Mouse (Mus musculus) forebrain, postnatal 0 days (tissue): ENCODE results near the gene Cd300ld3. TPM values are rescaled to one million over a fixed set of nuclear protein-coding genes. Genes with fewer than 3 reads are reported as not detected.
A peak's percentile ranks its signal among the peaks of the same experiment; 100 is the strongest.

Experiments used
- ATAC-seq: fragments of 200-750 bp; cut with Nextera tagmentation; 2 replicates; pipeline ENCODE4 v1.8.0; 2017; ENCODE audit warnings: mild to moderate bottlenecking, moderate library complexity
- DNase-seq: peaks from one replicate; pipeline ENCODE4 v3.0.0-alpha.2; 2015
- H3K27ac ChIP-seq: fragments of 300-500 bp; sonication (generic); 2 replicates; pipeline ENCODE4 v1.5.1; 2014; ENCODE audit warnings: low read depth, mild to moderate bottlenecking, antibody characterized with exemption, low read length, moderate library complexity, mixed read lengths
- H3K27me3 ChIP-seq: fragments of 300-500 bp; sonication (generic); 2 replicates; pipeline ENCODE4 v1.6.1; 2014; ENCODE audit warnings: mild to moderate bottlenecking, low read length, mixed read lengths; ENCODE audit not compliant: insufficient read depth
- H3K36me3 ChIP-seq: fragments of 300-500 bp; sonication (generic); 2 replicates; pipeline ENCODE4 v1.6.1; 2014; ENCODE audit warnings: mild to moderate bottlenecking, moderate library complexity; ENCODE audit not compliant: insufficient read depth
- H3K4me1 ChIP-seq: fragments of 300-500 bp; sonication (generic); 2 replicates; pipeline ENCODE4 v1.6.1; 2014; ENCODE audit warnings: antibody characterized with exemption; ENCODE audit not compliant: insufficient read depth
- H3K4me2 ChIP-seq: fragments of 300-500 bp; sonication (generic); 2 replicates; pipeline ENCODE4 v1.6.1; 2014; ENCODE audit warnings: low read depth, mild to moderate bottlenecking, moderate library complexity
- H3K4me3 ChIP-seq: fragments of 300-500 bp; sonication (generic); 2 replicates; pipeline ENCODE4 v1.5.1; 2014; ENCODE audit warnings: low read depth, low read length, mixed read lengths
- H3K9ac ChIP-seq: fragments of 300-500 bp; sonication (generic); 2 replicates; pipeline ENCODE4 v1.6.1; 2014; ENCODE audit warnings: mild to moderate bottlenecking
- H3K9me3 ChIP-seq: fragments of 300-500 bp; sonication (generic); 2 replicates; pipeline ENCODE4 v1.6.1; 2016; ENCODE audit warnings: low read length
- CTCF ChIP-seq: sonication (generic); IDR thresholded peaks from 2 replicates; pipeline ENCODE4 v1.5.1; 2016; ENCODE audit warnings: antibody characterized with exemption, control low read depth, low read depth
- WGBS: fragments of 180-500 bp; shearing (Covaris S2); extraction: QIAGEN DNeasy Blood & Tissue Kit; methylation state at CpG from one replicate; pipeline ENCODE4 v1.1.7; 2014; 5-methylcytosine and 5-hydroxymethylcytosine counted together
- polyA plus RNA-seq: library from polyadenylated mRNA; unstranded; fragments of >200 nt; fragmentation: Nextera tagmentation; extraction: Ambion mirVana; gene quantifications from 2 replicates; pipeline ENCODE4 v1.2.1, GENCODE M21; 2015
- total RNA-seq: library from RNA; depleted of rRNA; stranded (reverse); fragments of >200 nt; gene quantifications from 2 replicates; pipeline ENCODE4 v1.2.3, GENCODE M21; 2014

The Cd300ld3 gene
- total and polyA plus RNA-seq, 2 experiments from 2014 or later, result not detected

GRCm38 (mm10) chr11:115083376-115084139 lies 35.3 kb upstream of the Cd300ld3 start:
- TF ChIP-seq CTCF, result peak; percentile 99
- no peaks in the 10 kb centered on the region for H3K4me1 ChIP-seq
- ATAC-seq (peak; percentile 70), DNase-seq (peak; percentile 89)
- no peak overlapping the region for H3K9ac ChIP-seq
- H3K4me2 ChIP-seq, result no peak overlapping the region
- no peaks in the 10 kb centered on the region for H3K36me3 ChIP-seq
- H3K27ac ChIP-seq, result no peak overlapping the region
- H3K4me3 ChIP-seq, result no peak overlapping the region
- no peaks in the 10 kb centered on the region; the same call in 1 of the 2 replicates for H3K27me3 ChIP-seq
- 36% methylated on average over 18 of the region's 18 CpGs for WGBS
- no peaks in the 10 kb centered on the region for H3K9me3 ChIP-seq

- ATAC-seq (no peak), DNase-seq (no peak)
- Histone ChIP-seq H3K4me1 (no peaks in the 10 kb centered on the region), H3K36me3 (no peaks in the 10 kb centered on the region), H3K9ac (no peak overlapping the region), H3K4me3 (no peak overlapping the region), H3K27ac (no peak overlapping the region), H3K27me3 (no peaks in the 10 kb centered on the region; the same call in 1 of the 2 replicates), H3K4me2 (no peak overlapping the region), H3K9me3 (no peaks in the 10 kb centered on the region)
- TF ChIP-seq CTCF, result no peak
- WGBS, result 75% methylated on average over 6 of the region's 6 CpGs
These were observed 34.0 kb upstream of the Cd300ld3 start for GRCm38 (mm10) chr11:115082196-115082595.

GRCm38 (mm10) chr11:115081373-115081772 lies 33.2 kb upstream of the Cd300ld3 start:
- no peaks in the 10 kb centered on the region for H3K36me3 ChIP-seq
- no peaks in the 10 kb centered on the region for H3K9me3 ChIP-seq
- ATAC-seq (no peak), DNase-seq (no peak)
- no peak overlapping the region for H3K4me3 ChIP-seq
- WGBS, result 65% methylated on average over 3 of the region's 3 CpGs
- H3K27me3 ChIP-seq, result no peaks in the 10 kb centered on the region; the same call in 1 of the 2 replicates
- no peak overlapping the region for H3K9ac ChIP-seq
- TF ChIP-seq CTCF, result no peak
- no peak overlapping the region for H3K27ac ChIP-seq
- no peak overlapping the region for H3K4me2 ChIP-seq
- no peaks in the 10 kb centered on the region for H3K4me1 ChIP-seq

GRCm38 (mm10) chr11:115080886-115081285 lies 32.7 kb upstream of the Cd300ld3 start:
- TF ChIP-seq CTCF, result peak; percentile 83
- Histone ChIP-seq H3K4me3 (no peak overlapping the region), H3K27me3 (no peaks in the 10 kb centered on the region; the same call in 1 of the 2 replicates), H3K27ac (no peak overlapping the region), H3K4me1 (no peaks in the 10 kb centered on the region), H3K4me2 (no peak overlapping the region), H3K36me3 (no peaks in the 10 kb centered on the region), H3K9ac (no peak overlapping the region), H3K9me3 (no peaks in the 10 kb centered on the region)
- 37% methylated on average over 13 of the region's 13 CpGs for WGBS
- DNase-seq, result peak; percentile 81
- ATAC-seq, result no peak

GRCm38 (mm10) chr11:115078680-115079079 lies 30.5 kb upstream of the Cd300ld3 start:
- DNase-seq, result no peak
- Histone ChIP-seq H3K27me3 (no peaks in the 10 kb centered on the region; the same call in 1 of the 2 replicates), H3K9me3 (no peaks in the 10 kb centered on the region), H3K27ac (no peak overlapping the region), H3K4me1 (no peaks in the 10 kb centered on the region), H3K4me3 (no peak overlapping the region), H3K36me3 (no peaks in the 10 kb centered on the region), H3K4me2 (no peak overlapping the region), H3K9ac (no peak overlapping the region)
- ATAC-seq, result no peak
- WGBS, result 85% methylated on average over 5 of the region's 5 CpGs
- TF ChIP-seq CTCF, result no peak

GRCm38 (mm10) chr11:115077436-115077835 lies 29.2 kb upstream of the Cd300ld3 start:
- H3K36me3 ChIP-seq, result no peaks in the 10 kb centered on the region
- ATAC-seq (no peak), DNase-seq (no peak)
- no peak overlapping the region for H3K4me3 ChIP-seq
- 100% methylated on average over 1 of the region's 1 CpGs for WGBS
- TF ChIP-seq CTCF, result no peak
- H3K27me3 ChIP-seq, result no peaks in the 10 kb centered on the region; the same call in 1 of the 2 replicates
- no peak overlapping the region for H3K9ac ChIP-seq
- H3K4me1 ChIP-seq, result no peaks in the 10 kb centered on the region
- H3K27ac ChIP-seq, result no peak overlapping the region
- H3K4me2 ChIP-seq, result no peak overlapping the region
- no peaks in the 10 kb centered on the region for H3K9me3 ChIP-seq

GRCm38 (mm10) chr11:115075859-115076258 lies 27.6 kb upstream of the Cd300ld3 start:
- TF ChIP-seq CTCF, result no peak
- 81% methylated on average over 5 of the region's 5 CpGs for WGBS

More at GRCm38 (mm10) chr11:115075859-115076258, 27.6 kb upstream of the Cd300ld3 start:
- Histone ChIP-seq H3K36me3 (no peaks in the 10 kb centered on the region), H3K27me3 (no peaks in the 10 kb centered on the region), H3K4me1 (no peaks in the 10 kb centered on the region), H3K4me3 (no peak overlapping the region), H3K9me3 (no peaks in the 10 kb centered on the region), H3K9ac (no peak overlapping the region), H3K4me2 (no peak overlapping the region), H3K27ac (no peak overlapping the region)
- no peak for ATAC-seq
- no peak for DNase-seq
